ENCODE assay signal across 12 mouse cellular contexts in the genomic region with DNA sequence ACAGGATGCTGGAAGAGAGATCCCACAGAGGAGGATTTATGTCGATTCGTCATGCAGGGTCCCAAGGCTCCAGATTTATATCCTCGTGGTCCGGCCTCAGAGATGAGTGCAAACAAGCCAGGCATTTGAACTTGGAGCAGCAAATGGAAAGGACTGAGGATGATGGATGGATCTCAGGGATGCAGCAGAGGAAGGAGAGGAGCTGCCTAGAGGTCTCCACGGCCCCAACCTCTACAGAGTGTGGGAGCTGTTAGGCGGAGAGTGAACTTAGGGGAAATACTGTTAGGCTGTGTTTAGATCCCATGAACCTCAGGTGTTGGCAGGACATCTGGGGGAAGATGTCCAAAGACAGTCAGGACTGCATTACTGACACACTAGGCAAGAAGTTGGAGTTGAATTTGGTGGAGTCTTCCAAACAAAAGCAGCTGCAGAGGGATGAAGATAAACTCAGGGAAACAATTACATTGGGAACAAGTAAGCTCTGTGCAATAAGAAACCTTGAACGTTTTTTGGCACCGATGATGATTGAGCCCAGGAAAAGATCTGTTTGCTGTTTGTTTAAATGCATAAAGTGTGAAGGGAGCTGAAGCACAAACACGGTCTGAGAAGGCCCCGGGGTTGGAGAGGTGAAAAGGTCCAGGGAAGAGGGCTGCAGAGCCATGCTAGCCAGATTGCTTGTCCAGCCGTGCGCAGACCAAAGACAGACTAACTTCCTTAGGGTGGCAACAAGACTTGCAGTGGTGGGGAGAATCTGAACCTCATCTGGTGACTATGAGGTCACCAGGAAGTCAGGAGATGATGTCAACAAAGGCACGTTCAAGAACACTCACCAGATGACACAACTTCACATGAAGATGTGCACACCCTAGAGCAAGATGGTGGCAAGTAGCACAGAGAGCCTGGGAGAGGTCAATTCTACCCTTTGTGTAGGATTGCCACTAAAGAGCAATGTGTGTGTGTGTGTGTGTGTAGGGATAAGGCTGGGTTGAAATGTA.
DNase-seq lines count a peak whose midpoint lies in the region; ATAC-seq and TF ChIP-seq lines count a peak whose summit lies in the region.
"Had no signal": no experiment of that assay in that cellular context is flagged by ENCODE, and none has a peak within 500 bp of the region (broad histone marks: within the 10 kb centered on the region; RNA-seq: fewer than 3 reads in every experiment).

No protein-coding gene starts in this region.

- no peaks in the 10 kb centered on the region for H3K9me3 ChIP-seq in embryonic facial prominence, embryonic 14.5 days (ENCODE audit: control insufficient read depth, low read length)
- no peaks in the 10 kb centered on the region for H3K9me3 ChIP-seq in embryonic facial prominence, embryonic 10.5 days
- no peaks in the 10 kb centered on the region for H3K9me3 ChIP-seq in intestine, embryonic 15.5 days
- no peaks in the 10 kb centered on the region for H3K9me3 ChIP-seq in intestine, postnatal 0 days (ENCODE audit: control insufficient read depth)
- H3K9me3 ChIP-seq: heart, embryonic 12.5 days; neural tube, embryonic 15.5 days had no signal

- WGBS in embryonic facial prominence, embryonic 14.5 days: 58% methylated on average over 13 of the region's 13 CpGs
- 82% methylated on average over 13 of the region's 13 CpGs for WGBS in embryonic facial prominence, embryonic 10.5 days
- 50% methylated on average over 13 of the region's 13 CpGs for WGBS in intestine, embryonic 15.5 days
- 60% methylated on average over 13 of the region's 13 CpGs for WGBS in intestine, postnatal 0 days

- H3K4me1 ChIP-seq in embryonic facial prominence, embryonic 14.5 days (ENCODE audit: control insufficient read depth, insufficient read depth, low read length): peaks cover 18% of the 10 kb centered on the region
- peaks cover 16% of the 10 kb centered on the region; the same call in 1 of the 2 replicates for H3K4me1 ChIP-seq in embryonic facial prominence, embryonic 10.5 days
- 0 out of 2 replicates have a peak, but pooled peaks cover 3% of the 10 kb centered on the region for H3K4me1 ChIP-seq in intestine, embryonic 15.5 days (replicated peaks)
- H3K4me1 ChIP-seq in intestine, postnatal 0 days (replicated peaks; ENCODE audit: control insufficient read depth, insufficient read depth, low read length): peaks cover 4% of the 10 kb centered on the region; the same call in 1 of the 2 replicates

- TF ChIP-seq CTCF in intestine, postnatal 0 days (IDR thresholded peaks at IDR 0.05; ENCODE audit: low read depth): no peak

- peak overlapping the region; percentile 65 for H3K27ac ChIP-seq in embryonic facial prominence, embryonic 14.5 days (replicated peaks; ENCODE audit: low read depth, low read length)
- H3K27ac ChIP-seq in embryonic facial prominence, embryonic 10.5 days (replicated peaks): no peak overlapping the region
- H3K27ac ChIP-seq in intestine, embryonic 15.5 days: no peak overlapping the region
- no peak overlapping the region for H3K27ac ChIP-seq in intestine, postnatal 0 days (ENCODE audit: low read depth, low read length)
- H3K27ac ChIP-seq: neural tube, embryonic 15.5 days had no signal

- ATAC-seq in embryonic facial prominence, embryonic 14.5 days (ENCODE audit: low read depth): peak; percentile 78
- ATAC-seq in intestine, embryonic 15.5 days: peak; percentile 12; the same call in 1 of the 2 replicates
- ATAC-seq in intestine, postnatal 0 days: no peak
- ATAC-seq in megakaryocyte progenitor cell, adult 5-6 weeks (replicated peaks; ENCODE audit: poor library complexity): peak; percentile 34
- ATAC-seq in CD4-positive, CD25-positive, alpha-beta regulatory T cell, adult 4 months: no peak

- peak; percentile 83 for DNase-seq in embryonic facial prominence, embryonic 14.5 days (ENCODE audit: low spot score)
- DNase-seq in embryonic facial prominence, embryonic 10.5 days (ENCODE audit: low spot score): no peak
- DNase-seq in Muller cell, postnatal 12 days (ENCODE audit: inconsistent ontology term): peak; percentile 45
- no peak for DNase-seq in adrenal gland, adult 18-20 months (ENCODE audit: low spot score in 2 of 2)
- DNase-seq: cerebellum, adult 9-11 months; right cerebral cortex, postnatal 25 days had no signal

- H3K4me2 ChIP-seq in embryonic facial prominence, embryonic 14.5 days (ENCODE audit: low read depth, low read length): no peak overlapping the region
- no peak overlapping the region for H3K4me2 ChIP-seq in intestine, embryonic 15.5 days (replicated peaks)
- no peak overlapping the region for H3K4me2 ChIP-seq in intestine, postnatal 0 days (replicated peaks; ENCODE audit: low read depth)
- H3K4me2 ChIP-seq: heart, embryonic 12.5 days; neural tube, embryonic 15.5 days had no signal

- H3K27me3 ChIP-seq in embryonic facial prominence, embryonic 14.5 days (replicated peaks; ENCODE audit: control insufficient read depth, insufficient read depth, low read length): no peaks in the 10 kb centered on the region
- H3K27me3 ChIP-seq in embryonic facial prominence, embryonic 10.5 days (replicated peaks; ENCODE audit: low read depth, poor library complexity, severe bottlenecking): no peaks in the 10 kb centered on the region
- no peaks in the 10 kb centered on the region for H3K27me3 ChIP-seq in intestine, embryonic 15.5 days (replicated peaks)
- no peaks in the 10 kb centered on the region for H3K27me3 ChIP-seq in intestine, postnatal 0 days (replicated peaks; ENCODE audit: control insufficient read depth, insufficient read depth, low read length)
- H3K27me3 ChIP-seq: heart, embryonic 12.5 days; neural tube, embryonic 15.5 days had no signal

- no peaks in the 10 kb centered on the region for H3K36me3 ChIP-seq in embryonic facial prominence, embryonic 14.5 days (ENCODE audit: control insufficient read depth, insufficient read depth, low read length)
- H3K36me3 ChIP-seq in embryonic facial prominence, embryonic 10.5 days (replicated peaks): no peaks in the 10 kb centered on the region
- no peaks in the 10 kb centered on the region for H3K36me3 ChIP-seq in intestine, embryonic 15.5 days
- H3K36me3 ChIP-seq in intestine, postnatal 0 days (ENCODE audit: control insufficient read depth, insufficient read depth): no peaks in the 10 kb centered on the region
- H3K36me3 ChIP-seq: neural tube, embryonic 15.5 days had no signal

- H3K4me3 ChIP-seq in embryonic facial prominence, embryonic 14.5 days (ENCODE audit: low read depth, low read length): no peak overlapping the region
- H3K4me3 ChIP-seq in embryonic facial prominence, embryonic 10.5 days: no peak overlapping the region
- H3K4me3 ChIP-seq in intestine, embryonic 15.5 days (replicated peaks): no peak overlapping the region
- H3K4me3 ChIP-seq in intestine, postnatal 0 days (ENCODE audit: low read depth, low read length): no peak overlapping the region
- H3K4me3 ChIP-seq: heart, embryonic 12.5 days; neural tube, embryonic 15.5 days had no signal

- no peak overlapping the region for H3K9ac ChIP-seq in embryonic facial prominence, embryonic 14.5 days (ENCODE audit: low read depth, low read length)
- H3K9ac ChIP-seq in intestine, embryonic 15.5 days: no peak overlapping the region
- H3K9ac ChIP-seq in intestine, postnatal 0 days (ENCODE audit: low read depth, low read length): no peak overlapping the region
- H3K9ac ChIP-seq: heart, embryonic 12.5 days; neural tube, embryonic 15.5 days had no signal

Comparison
In these comparisons a context has a peak if more than half of its experiments do, and no peak if none do; other contexts are left out.
1. ATAC-seq: peak in embryonic facial prominence, embryonic 14.5 days (single experiment), intestine, embryonic 15.5 days (single experiment) and megakaryocyte progenitor cell, adult 5-6 weeks (single experiment); none in intestine, postnatal 0 days (single experiment) and CD4-positive, CD25-positive, alpha-beta regulatory T cell, adult 4 months (single experiment).
2. DNase-seq: peak in embryonic facial prominence, embryonic 14.5 days (single experiment) and Muller cell, postnatal 12 days (single experiment); none in embryonic facial prominence, embryonic 10.5 days (single experiment) and adrenal gland, adult 18-20 months (0 of 2).